Mouse (Mus musculus): Measurements from ENCODE around the gene Omd. TPM values are rescaled to one million over a fixed set of nuclear protein-coding genes. Genes with fewer than 3 reads are reported as not detected.

Gene Omd
- polyA plus RNA-seq (2012; rRNA removed; ENCODE audit: low replicate concordance): 0.39 and 1.1 TPM in 2 replicates

GRCm38 (mm10) chr13:49581541-49582530, at the start of gene Omd:
Omd (plus strand) TSS chr13:49582462.

GRCm38 (mm10) chr13:49544279-49544678, 38.0 kb upstream of the Omd start, which contains the start of gene Aspn:
Aspn (plus strand) TSS chr13:49544443.

GRCm38 (mm10) chr13:49607714-49608113, 25.5 kb downstream of the Omd start, which contains the start of gene Ogn:
Ogn (plus strand) TSS chr13:49608046.

Other genes with a start within 250 kb of the Omd start
- 30.5 and 30.6 TPM in 2 replicates for gene Bicd2, start 240.9 kb upstream of the Omd start, polyA plus RNA-seq (2012; rRNA removed; ENCODE audit: low replicate concordance)
- gene Ippk, start 161.2 kb upstream of the Omd start, polyA plus RNA-seq (2012; rRNA removed; ENCODE audit: low replicate concordance): 3.4 and 7.4 TPM in 2 replicates
- gene Tes3-ps, start 89.1 kb upstream of the Omd start, polyA plus RNA-seq (2012; rRNA removed; ENCODE audit: low replicate concordance): not detected in 2 replicates
- gene Ecm2, start 77.7 kb upstream of the Omd start, polyA plus RNA-seq (2012; rRNA removed; ENCODE audit: low replicate concordance): 1.7 and 7.7 TPM in 2 replicates
- gene Aspn, start 38.0 kb upstream of the Omd start, polyA plus RNA-seq (2012; rRNA removed; ENCODE audit: low replicate concordance): 0.91 and 4.6 TPM in 2 replicates
- 7.8 and 26.1 TPM in 2 replicates for gene Ogn, start 25.6 kb downstream of the Omd start, polyA plus RNA-seq (2012; rRNA removed; ENCODE audit: low replicate concordance)
- 0.39 TPM in 1 of 2 replicates, not detected in the other for gene Cenpp, start 70.3 kb downstream of the Omd start, polyA plus RNA-seq (2012; rRNA removed; ENCODE audit: low replicate concordance)
- gene Nol8, start 70.6 kb downstream of the Omd start, polyA plus RNA-seq (2012; rRNA removed; ENCODE audit: low replicate concordance): 0.80 and 2.0 TPM in 2 replicates
- gene Iars, start 99.6 kb downstream of the Omd start, polyA plus RNA-seq (2012; rRNA removed; ENCODE audit: low replicate concordance): 10.2 and 21.7 TPM in 2 replicates
- gene Gm30302, start 216.5 kb downstream of the Omd start, polyA plus RNA-seq (2012; rRNA removed; ENCODE audit: low replicate concordance): not detected in 2 replicates